Mouse (Mus musculus) monocyte, adult 2 months (primary cell): ENCODE data around the gene Hpcal4.

ENCODE experiments used
- DNase-seq, 2 experiments: peaks; one replicate each; pipeline ENCODE4 v3.0.0; 2022; ENCODE audit warnings: low spot score in 2 of 2, low read depth in 1 of 2

Gene Hpcal4

GRCm38 (mm10) chr4:123237386-123238266, 54.6 kb downstream of the Hpcal4 start:
- DNase-seq, result no peak

GRCm38 (mm10) chr4:123239361-123240203, 56.6 kb downstream of the Hpcal4 start:
- DNase-seq, result no peak
